Mouse (Mus musculus): Measurements from ENCODE around the gene Rab44.
"Not testable (repeated sequence)": the region's sequence is repeated elsewhere in the genome, so short reads cannot be mapped to it uniquely, and the experiment has no call there.

Rab44 gene

GRCm38 (mm10) chr17:29113591-29114352 lies at the start of gene Rab44:
Rab44 (plus strand) TSS chr17:29114145.
- DNase-seq (ENCODE audit: low spot score) = no peak

GRCm38 (mm10) chr17:29065245-29065940 lies 48.6 kb upstream of the Rab44 start:
- DNase-seq (ENCODE audit: low spot score) = no peak

GRCm38 (mm10) chr17:29065971-29066370 lies 48.0 kb upstream of the Rab44 start:
- no peak for DNase-seq (ENCODE audit: low spot score)

GRCm38 (mm10) chr17:29067416-29067815 lies 46.5 kb upstream of the Rab44 start:
- not testable (repeated sequence) for DNase-seq (ENCODE audit: low spot score)

GRCm38 (mm10) chr17:29067847-29068246 lies 46.1 kb upstream of the Rab44 start:
- no peak for DNase-seq (ENCODE audit: low spot score)

GRCm38 (mm10) chr17:29069063-29069462 lies 44.9 kb upstream of the Rab44 start:
- DNase-seq (ENCODE audit: low spot score) = no peak

- DNase-seq (ENCODE audit: low spot score) = no peak
These were observed 42.1 kb upstream of the Rab44 start for GRCm38 (mm10) chr17:29071820-29072219.

GRCm38 (mm10) chr17:29072701-29073307 lies 41.1 kb upstream of the Rab44 start:
- DNase-seq (ENCODE audit: low spot score) = no peak

- DNase-seq (ENCODE audit: low spot score) = no peak
These were observed 40.6 kb upstream of the Rab44 start for GRCm38 (mm10) chr17:29073313-29073712.

- no peak for DNase-seq (ENCODE audit: low spot score)
These were observed 39.9 kb upstream of the Rab44 start for GRCm38 (mm10) chr17:29074085-29074484.

GRCm38 (mm10) chr17:29076235-29076634 lies 37.7 kb upstream of the Rab44 start:
- no peak for DNase-seq (ENCODE audit: low spot score)

- DNase-seq (ENCODE audit: low spot score) = no peak
These were observed 36.0 kb upstream of the Rab44 start for GRCm38 (mm10) chr17:29077786-29078509.

- DNase-seq (ENCODE audit: low spot score) = no peak
These were observed 35.2 kb upstream of the Rab44 start for GRCm38 (mm10) chr17:29078519-29079383.

GRCm38 (mm10) chr17:29080758-29081617 lies 33.0 kb upstream of the Rab44 start:
- peak; percentile 7 for DNase-seq (ENCODE audit: low spot score)

GRCm38 (mm10) chr17:29081618-29082381 lies 32.1 kb upstream of the Rab44 start:
- peak; percentile 6 for DNase-seq (ENCODE audit: low spot score)

- DNase-seq (ENCODE audit: low spot score) = peak; percentile 8
These were observed 30.4 kb upstream of the Rab44 start for GRCm38 (mm10) chr17:29083586-29083985.

- peak; percentile 4 for DNase-seq (ENCODE audit: low spot score)
These were observed 29.3 kb upstream of the Rab44 start for GRCm38 (mm10) chr17:29084656-29085055.

- DNase-seq (ENCODE audit: low spot score) = peak; percentile 6
These were observed 28.7 kb upstream of the Rab44 start for GRCm38 (mm10) chr17:29085266-29085665.

GRCm38 (mm10) chr17:29086916-29087315 lies 27.0 kb upstream of the Rab44 start:
- peak; percentile 7 for DNase-seq (ENCODE audit: low spot score)

GRCm38 (mm10) chr17:29090776-29091175 lies 23.2 kb upstream of the Rab44 start, which contains the start of gene Cdkn1a:
Cdkn1a (plus strand) TSS chr17:29090976.
- DNase-seq (ENCODE audit: low spot score) = no peak
